Mouse (Mus musculus): ENCODE measurements at regions not wholly inside any gene's neighbourhood (a gene's known extent, or its start where the extent isn't known, plus 50 kb on each side); places are given as distances from the start of the nearest gene placed in this dataset.
A peak's percentile ranks its signal among the peaks of the same experiment; 100 is the strongest.
"Not testable (repeated sequence)": the region's sequence is repeated elsewhere in the genome, so short reads cannot be mapped to it uniquely, and the experiment has no call there.

GRCm38 (mm10) chr12:18606126-18606525, 91.8 kb downstream of the 5730507C01Rik start:
- DNase-seq (ENCODE audit: extremely low spot score, low spot score) = not testable (repeated sequence)

- peak; percentile 77 for DNase-seq (ENCODE audit: extremely low spot score, low spot score)
These were observed 95.5 kb downstream of the 5730507C01Rik start for GRCm38 (mm10) chr12:18609835-18610234.

- peak; percentile 38 for DNase-seq (ENCODE audit: extremely low spot score, low spot score)
These were observed 96.3 kb downstream of the 5730507C01Rik start for GRCm38 (mm10) chr12:18610581-18610980.
